Mouse (Mus musculus) lung, postnatal 4 days (tissue): ENCODE results near the gene Gpr82.
A peak's percentile ranks its signal among the peaks of the same experiment; 100 is the strongest.

Experiments
- DNase-seq, 2 experiments: peaks; one replicate each; pipeline ENCODE4 v3.0.0; 2021

Gpr82 gene

DNA sequence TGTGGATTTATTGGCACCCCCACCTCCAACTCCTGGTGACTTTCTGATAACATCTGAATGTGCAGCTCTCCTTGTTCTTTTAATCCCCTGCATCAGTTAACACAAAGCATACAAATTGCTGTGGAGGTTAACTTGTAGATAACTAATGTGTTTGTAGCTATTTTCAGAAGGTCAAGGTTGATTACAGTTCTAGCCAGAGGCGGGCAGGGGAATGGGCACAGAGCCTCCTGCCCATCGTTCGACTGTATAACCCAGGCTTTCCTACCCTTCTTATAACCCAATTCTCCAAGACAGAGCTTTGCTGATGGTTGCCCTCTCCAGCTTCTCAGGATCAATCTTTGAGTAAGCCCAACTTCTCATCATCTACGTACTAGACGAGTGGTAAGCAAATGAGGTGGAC lies at the start of gene Gpr82:
Gene Gpr82 (plus strand): TSS at position 301 of the 400 bp plus-strand sequence.
- no peak for DNase-seq

DNA sequence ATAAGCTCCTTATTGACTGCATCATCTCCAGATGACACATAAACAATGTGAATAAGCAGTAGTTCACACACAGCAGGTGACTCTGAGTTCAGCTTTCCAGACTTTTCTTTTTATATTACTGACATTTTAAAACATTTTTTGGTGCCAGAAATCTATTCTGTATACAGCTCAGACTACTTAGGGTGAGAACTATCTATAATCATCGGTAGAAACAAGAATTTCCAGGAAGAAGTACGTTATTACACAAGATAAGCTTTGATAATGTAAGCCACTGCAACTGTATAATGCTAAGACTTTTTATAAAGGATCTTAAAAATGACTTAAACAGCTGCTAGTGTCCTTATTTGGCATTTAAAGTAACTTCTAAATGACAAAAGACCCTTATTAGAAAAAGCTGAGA lies 49.0 kb upstream of the Gpr82 start:
- no peak for DNase-seq

DNA sequence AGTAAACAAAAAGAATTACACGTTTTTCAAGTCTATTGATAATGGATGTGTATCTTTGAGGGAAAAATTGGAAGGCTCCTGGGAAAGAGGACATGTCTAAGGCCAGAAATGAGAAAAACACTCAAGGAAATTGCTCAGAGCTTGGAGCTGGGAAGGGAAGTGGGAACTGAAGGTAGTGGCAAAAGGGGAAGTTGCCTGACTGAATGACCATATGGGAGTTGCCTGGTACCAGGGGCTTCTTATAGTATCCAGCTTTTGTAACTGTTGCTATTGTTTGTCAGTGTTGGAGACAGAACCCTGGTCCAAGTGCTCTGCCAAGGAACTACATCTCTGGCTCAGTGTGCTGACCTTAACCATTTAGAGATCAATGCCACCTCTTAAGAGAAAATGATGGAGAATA lies 44.4 kb upstream of the Gpr82 start:
- DNase-seq = no peak

DNA sequence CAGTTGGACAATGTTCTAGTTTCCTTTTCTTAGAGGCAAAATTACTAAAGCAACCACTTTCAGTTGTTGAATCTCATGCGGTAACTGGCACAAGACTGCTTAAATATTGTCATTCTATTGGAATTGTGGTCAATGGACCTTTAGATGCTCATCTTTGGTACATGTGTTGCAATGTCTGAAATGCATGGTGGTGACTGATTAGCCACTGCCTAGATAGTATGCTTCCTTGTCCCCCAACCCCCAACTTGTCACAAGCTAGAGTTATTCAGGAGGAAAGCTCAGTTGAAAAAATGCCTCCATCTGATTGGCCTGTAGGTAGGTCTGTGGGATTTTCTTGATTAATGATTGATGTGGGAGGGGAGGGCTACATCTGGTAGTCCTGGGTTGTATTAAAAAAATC lies 43.9 kb upstream of the Gpr82 start:
- DNase-seq = no peak

DNA sequence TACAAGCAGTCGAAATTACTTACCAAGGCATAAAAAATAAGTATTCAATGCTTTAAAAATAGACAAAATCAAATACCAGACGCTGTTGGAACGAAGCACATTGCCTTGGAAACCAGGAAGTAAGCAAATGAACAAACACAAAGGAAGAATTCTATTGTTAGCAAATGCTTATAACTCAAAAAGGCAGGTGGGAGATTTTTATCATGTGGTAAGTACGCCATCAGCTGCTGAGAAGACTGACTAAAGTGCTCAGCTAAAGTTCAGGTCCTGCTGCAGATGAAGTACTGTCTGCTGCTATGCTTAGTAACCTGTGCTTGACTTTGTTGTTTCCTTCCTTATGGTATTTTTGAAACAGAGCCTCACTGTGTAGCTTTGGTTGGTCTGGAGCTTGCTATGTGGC lies 42.7 kb upstream of the Gpr82 start:
- DNase-seq = no peak

DNA sequence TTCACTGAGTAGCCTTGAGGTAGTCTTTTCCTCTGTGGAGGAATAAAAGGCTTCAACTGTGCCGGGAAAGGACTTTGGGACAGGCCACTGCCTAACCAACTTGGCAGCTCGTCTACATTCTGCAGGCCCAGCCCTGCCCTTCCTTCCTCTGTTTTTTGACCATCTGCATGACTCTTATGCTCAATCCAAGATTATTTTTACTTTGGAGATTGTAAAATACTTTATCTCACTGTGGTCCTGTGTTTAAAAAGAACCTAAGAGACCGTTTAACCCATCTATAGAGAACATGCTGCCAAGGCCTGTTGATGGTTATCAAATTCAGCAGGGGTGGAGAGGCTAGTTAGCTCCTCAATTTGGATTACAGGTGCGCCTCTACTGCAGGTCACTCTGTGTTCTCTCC lies 39.7 kb upstream of the Gpr82 start:
- DNase-seq = peak in 1 of 2 experiments; percentile 22

DNA sequence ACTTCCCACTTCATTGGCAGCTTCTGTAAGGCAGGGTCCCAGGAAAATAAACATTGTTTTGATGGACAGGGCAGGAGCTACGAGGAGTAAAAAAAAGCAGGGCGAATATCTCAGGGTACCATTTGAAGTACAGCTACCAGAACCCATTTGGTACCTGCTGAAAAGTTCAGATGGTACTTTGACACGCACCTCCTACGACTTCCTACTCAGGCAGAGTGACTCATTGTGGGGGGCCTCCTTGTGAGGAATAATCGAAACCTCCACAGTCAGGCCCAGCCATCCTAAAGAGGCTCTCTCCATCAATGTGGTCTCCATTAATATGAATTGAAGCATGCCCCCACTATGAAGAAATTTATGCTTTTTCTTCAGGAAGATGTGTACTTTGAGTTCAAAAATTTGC lies 38.5 kb upstream of the Gpr82 start:
- no peak for DNase-seq

DNA sequence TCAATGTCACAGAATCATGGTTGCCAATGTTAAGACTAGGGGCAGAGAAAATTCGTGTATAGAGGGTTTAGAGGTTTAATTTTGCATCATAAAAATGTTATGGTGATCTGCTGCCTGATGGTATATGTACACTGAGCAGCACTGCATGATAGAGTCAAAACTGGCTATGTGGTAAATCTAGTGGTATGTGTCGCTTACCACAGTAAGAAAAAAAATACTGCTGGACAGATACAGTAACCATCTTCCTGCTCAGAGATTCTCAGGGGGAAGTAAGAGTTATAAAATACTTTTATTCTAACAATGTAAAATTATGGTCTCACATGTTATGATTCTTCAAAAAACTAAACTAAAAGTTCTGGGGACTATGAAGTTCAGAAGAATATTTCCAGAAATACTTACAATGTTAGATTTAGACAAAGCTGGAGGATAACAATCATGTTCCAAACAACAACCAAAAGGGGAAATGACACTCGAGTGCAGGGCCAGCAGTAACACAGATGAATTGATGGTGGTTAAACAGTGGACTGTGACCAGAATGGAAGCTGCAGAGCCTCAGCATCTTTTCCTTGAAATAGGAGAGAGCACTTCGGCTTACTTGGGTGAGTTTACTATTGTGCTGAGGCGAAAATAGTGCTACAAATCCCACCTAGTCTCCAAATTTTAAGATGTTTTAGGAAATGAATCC lies 29.4 kb upstream of the Gpr82 start, which contains the start of gene Gpr34:
Gene Gpr34 (plus strand): TSS at position 491 of the 685 bp plus-strand sequence.
- no peak for DNase-seq

DNA sequence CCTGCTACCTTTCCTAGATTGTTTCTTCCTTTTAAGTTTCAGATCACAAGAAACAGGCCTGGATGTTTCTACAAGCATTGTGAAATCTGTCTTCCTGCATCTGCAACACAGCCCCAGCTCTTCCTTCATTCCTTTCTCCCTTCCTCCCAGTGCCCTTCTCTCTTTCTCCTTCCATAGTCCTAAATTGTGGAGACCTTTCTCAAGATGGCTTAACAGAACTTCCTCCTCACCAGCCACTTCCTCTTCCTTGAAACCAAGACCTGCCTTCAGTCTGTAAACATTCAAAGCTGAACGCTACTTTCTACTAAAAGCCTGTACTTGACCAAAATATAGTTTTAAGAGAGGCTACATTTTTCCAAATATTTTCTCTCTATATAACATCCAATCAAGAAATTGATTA lies 24.8 kb upstream of the Gpr82 start:
- no peak for DNase-seq

DNA sequence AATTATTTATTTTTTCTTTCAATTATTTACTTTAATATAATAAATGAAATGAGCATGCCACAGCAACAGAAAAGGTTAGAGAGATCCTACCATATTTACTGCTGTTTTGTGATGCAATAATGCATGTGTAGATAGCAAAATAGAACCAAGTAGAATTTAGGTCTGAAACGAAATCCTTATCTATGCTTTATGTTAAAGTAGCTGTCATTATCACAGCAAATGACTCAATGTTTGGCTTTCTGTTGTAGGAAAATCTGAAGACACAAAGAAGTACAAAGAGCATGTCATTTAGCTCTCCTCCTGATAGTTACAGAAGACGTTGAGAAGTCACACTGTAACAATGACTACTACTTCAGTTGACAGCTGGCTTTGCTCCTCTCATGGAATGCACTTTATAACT lies 22.3 kb upstream of the Gpr82 start:
- no peak for DNase-seq

DNA sequence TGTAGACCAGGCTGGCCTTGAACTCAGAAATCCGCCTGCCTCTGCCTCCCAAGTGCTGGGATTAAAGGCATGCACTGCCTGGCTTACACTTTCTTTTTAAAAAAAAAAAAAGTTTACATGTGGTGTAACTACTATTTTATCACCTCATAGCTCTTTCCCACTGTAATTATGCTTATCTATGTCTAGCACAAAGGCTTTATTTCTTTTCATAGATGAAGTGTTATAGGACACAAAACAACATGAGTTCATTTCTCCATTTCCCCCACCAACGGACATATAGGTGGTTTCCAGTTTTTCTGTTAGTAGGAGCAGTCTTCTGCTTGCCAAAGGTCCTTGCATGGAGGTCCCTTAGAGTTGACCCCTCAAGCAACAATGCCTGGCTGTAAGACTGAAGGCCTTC lies 9.3 kb upstream of the Gpr82 start:
- DNase-seq = no peak

DNA sequence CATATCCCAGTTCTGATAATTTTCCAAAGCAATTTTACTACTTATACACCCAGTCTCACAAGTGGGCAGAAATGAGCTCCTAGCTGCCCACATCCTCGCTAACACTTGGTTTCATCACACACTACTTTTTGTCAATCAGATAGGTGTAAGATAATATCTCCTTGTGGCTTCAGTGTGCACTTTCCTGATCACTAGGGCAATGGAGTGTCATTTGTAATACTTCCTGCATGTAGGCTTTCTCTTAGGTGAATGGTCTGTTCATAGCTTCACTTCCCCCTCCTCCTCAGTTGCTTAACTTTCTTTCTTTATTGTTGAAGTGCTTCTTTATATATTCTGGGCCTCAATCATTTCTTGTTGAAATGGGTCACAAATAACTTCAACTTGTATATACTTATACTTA lies 8.9 kb upstream of the Gpr82 start:
- DNase-seq = no peak

DNA sequence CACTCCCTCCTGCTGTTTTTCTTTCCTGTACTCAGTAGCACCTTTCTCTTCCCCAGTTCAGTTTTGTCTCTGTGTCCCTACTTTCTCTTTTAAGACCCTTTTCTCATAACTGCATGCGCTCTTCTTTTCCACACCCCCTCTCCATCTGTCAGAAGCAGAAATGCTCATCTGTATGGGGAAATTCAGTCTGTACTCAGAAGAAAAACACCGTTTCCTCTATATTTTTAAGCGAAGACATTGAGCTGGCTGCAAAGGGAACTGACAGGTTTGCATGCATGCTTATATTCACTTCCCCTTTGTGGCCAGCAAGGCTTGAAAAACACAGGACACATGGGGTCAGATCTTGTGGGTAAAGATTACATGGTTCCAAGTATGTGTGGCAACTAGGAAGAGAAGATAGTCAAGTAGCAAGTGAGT lies 6.2 kb upstream of the Gpr82 start:
- peak in 1 of 2 experiments; percentile 22 for DNase-seq

DNA sequence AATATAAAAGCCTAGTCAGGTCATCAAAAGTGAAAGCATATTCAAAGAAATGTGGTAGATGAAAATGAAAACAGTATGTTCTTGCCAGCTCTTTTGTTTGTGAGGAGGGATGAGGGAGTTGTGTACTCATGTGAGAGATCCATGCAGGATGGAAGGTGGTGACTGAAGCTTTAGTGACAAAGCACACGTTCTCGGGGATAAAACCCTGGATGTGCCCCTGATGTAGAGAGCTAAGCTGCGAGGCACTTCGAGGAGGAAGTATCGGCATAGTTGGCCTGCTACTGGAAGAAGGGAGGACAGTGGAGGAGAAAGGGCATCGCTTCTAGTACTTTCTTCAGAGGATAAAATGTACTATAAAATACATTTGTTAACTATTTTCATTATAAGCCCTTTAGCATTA lies 5.3 kb upstream of the Gpr82 start:
- no peak for DNase-seq

DNA sequence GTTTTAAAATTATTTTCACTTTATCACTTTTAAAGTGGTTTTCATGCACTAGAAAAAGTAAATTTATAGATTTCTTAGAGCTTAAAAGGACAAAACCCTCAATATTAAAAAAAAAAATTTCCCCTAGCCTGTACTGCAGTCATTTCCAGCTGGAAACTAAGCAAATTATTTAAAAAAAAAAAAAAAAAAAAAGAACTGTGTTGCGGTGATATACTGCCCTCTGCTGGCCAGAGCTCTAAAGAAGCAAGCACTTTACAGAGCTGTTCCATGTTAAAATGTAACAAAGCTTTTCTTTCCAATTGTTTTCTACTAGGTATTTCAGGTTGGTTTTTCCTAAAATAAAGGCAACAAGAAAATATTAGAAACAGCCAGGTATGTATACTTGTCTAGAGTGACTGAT lies 4.4 kb upstream of the Gpr82 start:
- DNase-seq = peak in 1 of 2 experiments; percentile 46

DNA sequence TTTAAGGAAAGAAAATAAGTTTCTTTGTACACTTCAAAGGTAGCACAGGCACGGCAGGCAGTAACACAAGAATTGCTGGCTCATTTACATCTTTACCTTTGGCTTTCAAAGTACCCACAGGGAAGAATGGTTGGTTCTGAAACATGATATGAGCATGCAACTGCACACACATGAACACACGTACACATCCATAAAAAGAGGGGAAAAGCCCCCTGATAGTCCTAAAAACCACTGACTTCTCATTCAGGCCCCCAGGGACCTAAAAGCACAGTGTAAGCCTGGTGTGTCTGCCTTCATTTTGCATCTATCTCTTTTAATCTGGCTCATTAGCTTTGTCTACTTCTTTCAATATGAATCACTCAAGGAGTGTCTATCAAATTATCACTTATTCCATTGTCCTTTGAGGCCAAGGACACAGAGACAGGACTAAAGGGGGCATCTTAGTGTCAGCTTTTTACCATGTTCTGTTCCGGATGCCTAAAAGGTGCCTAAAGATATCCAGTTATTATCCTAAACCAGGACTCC lies 2.5 kb upstream of the Gpr82 start:
- DNase-seq = no peak

DNA sequence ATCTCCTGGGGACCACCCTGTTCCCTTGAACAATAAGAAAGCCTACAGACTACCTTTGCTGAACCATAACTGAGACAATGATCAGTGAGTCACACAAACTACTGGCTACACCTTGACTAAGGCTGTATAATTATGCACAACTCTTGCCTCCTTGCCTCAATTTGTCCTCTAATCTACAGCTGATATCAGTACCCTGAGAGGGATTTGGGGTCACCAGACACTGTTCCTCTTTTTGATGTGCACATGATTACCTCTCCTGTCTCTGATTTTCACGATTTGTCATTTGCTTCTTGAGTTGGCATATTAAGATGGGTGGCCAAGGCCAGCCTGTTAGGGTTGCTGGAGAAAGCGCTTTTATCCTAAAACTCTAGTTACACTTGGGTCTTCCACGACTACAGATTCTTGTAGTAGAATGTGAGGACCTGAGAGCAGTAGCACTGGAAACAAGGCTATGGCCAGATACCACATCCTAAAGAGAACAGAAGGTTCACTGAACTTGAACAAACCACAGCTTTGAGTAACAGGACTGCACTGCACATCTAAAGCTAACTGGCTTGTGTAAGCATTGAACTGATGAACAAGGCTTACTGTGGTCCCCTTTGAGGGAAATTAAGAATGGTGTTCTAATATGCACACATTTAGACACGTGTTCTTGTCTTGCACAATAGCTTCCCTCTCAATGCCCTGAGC lies 1.8 kb upstream of the Gpr82 start:
- DNase-seq = no peak

DNA sequence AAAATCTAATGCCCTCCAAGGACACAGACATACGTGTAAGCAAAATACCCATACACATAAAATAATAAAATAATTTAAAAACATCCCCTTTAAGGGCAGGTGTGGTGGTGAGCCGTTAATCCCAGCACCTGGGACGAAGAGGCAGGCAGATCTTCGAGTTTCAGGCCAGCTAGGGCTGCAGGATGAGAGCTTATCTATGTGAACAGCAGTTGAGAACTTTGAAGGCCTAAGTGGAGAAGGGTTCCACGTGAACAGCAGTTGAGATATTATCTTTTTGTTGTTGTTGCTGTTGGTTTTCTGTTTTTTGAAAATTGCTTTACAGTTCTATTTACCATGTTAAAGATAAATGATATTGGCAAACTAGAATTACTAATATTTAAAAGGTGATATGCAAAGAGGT lies 7.7 kb downstream of the Gpr82 start:
- DNase-seq = no peak

DNA sequence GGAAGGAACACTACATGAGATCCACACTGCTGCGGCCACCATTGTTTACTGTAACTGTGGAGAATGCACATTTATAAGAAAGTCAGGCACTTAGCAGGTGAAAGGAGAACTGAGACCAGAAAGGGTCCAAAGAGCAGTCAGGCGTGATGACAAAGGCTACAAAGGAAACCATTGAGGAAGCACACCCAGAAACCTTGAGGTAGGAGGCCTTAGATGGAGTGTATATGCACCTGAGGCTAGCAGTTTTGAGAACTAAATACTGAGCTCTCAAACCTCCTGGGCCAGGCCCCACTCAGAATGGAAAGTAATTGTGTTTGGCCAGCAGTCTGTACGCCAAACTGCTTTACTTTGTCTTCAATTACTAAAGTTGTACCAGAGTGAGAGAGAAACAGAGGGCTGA lies 9.2 kb downstream of the Gpr82 start:
- DNase-seq = no peak

DNA sequence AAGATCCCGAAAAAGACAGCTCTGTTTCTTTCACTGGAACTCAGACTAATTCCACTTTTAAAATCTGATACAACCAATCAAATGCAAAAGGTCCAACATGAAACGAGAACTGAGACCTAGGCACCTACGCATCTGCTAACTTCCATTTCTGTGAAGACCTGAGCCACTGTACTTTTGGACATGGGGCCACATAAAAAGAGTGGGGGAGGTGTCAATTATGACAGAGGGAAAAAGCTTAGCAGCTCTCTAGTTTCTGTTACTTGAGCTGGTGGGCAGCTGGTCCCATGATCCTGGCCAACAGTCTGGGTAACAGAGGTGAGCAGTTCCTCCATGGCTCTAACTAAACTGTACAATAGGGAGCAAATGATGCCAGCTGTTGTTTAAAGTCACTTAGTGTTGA lies 11.8 kb downstream of the Gpr82 start:
- DNase-seq = no peak

DNA sequence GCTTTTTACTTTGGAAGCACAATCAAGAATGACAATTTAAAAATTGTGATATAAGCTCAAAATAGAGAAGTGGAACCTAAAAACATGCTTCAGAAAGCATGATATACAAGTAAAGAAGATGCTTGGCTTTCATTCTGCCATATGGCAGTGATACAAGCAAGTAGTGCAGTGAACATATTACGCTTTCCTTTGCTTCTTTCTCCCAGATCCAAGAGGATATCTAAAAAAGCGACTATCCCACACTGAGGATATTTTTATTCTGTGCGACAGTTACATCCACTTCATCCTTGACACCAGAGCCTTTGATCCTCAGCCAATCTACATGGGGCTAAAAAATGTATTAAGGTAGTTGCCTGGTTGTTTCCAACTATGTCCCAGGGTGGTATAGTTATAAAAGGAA lies 20.6 kb downstream of the Gpr82 start:
- DNase-seq = no peak

DNA sequence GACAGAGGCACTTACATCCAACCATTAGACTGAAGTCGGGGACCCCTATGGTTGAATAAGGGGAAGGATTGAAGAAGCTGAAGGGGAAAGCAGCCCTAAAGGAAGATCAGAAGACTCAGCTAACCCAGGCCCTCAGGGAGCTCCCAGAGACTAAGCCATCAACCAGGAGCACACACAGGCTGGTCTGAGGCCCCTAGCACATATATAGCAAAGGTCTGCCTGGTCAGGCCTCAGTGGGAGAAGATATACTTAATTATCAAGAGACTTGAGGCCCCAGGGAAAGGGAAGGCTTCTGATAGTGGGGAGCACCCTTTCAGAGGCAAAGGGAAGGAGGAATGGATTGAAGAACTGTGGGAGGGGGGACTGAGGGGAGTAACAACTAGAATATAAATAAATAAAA lies 25.4 kb downstream of the Gpr82 start:
- DNase-seq = no peak

DNA sequence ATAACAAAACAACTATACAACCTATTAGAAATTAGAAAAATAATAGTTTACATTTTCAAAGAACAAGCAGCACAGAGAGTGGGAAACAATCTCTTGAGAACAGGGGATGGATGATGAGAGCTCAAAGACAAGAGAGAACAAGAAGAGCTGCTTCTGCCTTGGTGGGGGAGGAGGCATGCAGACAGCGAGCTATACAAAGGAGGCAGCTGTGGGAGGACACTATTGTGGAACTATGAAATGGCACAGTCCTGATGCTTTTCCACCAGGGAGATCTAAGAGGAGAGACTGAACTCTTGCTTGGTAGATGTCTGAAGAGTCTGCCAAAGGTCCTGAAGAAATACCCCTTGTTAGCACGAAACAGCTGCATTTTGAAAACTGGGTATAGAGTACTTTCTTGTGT lies 27.2 kb downstream of the Gpr82 start:
- no peak for DNase-seq

DNA sequence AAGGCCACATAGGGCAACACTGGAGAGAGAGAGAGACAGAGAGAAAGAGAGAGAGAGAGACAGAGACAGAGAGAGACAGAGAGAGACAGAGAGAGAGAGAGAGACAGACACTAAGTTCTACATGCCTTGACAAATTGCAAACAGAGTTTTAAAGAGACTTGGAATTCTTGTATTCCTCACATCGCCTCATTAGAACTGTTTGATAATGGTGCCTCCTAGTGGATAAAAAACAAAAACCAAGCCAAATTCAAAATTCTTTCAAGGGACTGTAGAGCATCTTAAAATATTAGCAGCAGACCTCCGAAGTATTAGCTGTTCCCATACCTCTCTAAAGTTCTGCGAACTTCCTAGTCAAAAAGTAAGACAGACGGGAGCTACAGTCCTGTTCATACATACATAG lies 30.7 kb downstream of the Gpr82 start:
- DNase-seq = no peak

DNA sequence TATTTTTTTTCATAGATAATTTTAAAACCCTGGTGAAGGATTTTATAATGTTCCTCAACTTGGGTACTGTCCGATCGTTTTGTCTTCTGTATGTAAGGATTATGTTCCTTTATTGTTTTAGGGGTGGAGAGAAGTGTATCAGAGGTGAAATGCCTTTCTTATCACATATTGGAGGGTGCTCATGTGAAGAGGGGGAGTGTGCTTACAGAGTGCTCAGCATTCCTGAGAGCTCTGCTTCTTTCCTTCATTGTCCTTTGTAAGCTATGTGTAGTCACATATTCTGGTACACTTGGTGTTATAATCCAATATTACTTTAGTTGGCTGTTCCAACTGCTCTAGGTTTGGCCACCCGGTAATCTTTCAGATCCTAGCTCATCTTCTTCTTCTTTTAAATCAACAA lies 39.5 kb downstream of the Gpr82 start:
- no peak for DNase-seq
